ENCODE assay signal across 8 mouse cellular contexts in the genomic region with DNA sequence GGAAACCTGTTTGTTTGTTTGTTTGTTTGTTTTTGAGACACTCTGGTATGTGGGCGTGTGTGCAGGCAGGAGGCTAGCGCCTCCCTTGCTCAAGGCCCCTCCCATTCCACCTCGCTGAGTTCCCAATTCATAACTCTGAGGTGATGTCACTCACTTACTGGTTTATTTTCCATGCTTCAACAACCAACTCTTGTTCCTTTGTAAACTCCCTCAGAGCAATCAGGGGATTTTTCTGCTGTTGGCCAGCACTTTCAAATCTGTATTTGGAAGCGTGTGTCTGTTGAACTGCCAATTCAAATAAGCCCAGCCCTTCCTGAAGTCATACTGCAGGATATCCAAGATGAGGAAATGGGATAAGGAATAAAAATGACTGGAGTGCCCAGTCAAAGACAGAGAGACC. TPM values are rescaled to one million over a fixed set of nuclear protein-coding genes. Genes with fewer than 3 reads are reported as not detected.
DNase-seq lines count a peak whose midpoint lies in the region; ATAC-seq and TF ChIP-seq lines count a peak whose summit lies in the region.

No protein-coding gene starts in this region.

- no peaks in the 10 kb centered on the region for H3K9me3 ChIP-seq in forebrain, embryonic 15.5 days
- H3K9me3 ChIP-seq in limb, embryonic 13.5 days: no peaks in the 10 kb centered on the region

- no peak overlapping the region for H3K27ac ChIP-seq in thymus, adult 2 months (ENCODE audit: control insufficient read depth, insufficient read depth, low read length)
- H3K27ac ChIP-seq in forebrain, embryonic 15.5 days (replicated peaks): no peak overlapping the region
- H3K27ac ChIP-seq in limb, embryonic 13.5 days: no peak overlapping the region

- peaks cover 9% of the 10 kb centered on the region for H3K4me1 ChIP-seq in thymus, adult 2 months (replicated peaks; ENCODE audit: control insufficient read depth, insufficient read depth, low read length)
- peaks cover 17% of the 10 kb centered on the region for H3K4me1 ChIP-seq in forebrain, embryonic 15.5 days
- peaks cover 17% of the 10 kb centered on the region for H3K4me1 ChIP-seq in limb, embryonic 13.5 days

- H3K9ac ChIP-seq in forebrain, embryonic 15.5 days (replicated peaks): 0 out of 2 replicates have a peak overlapping the region, but pooled peaks have one; percentile 41
- H3K9ac ChIP-seq in limb, embryonic 13.5 days: peak overlapping the region; percentile 69

- ATAC-seq in forebrain, embryonic 15.5 days (replicated peaks): no peak
- ATAC-seq in limb, embryonic 13.5 days (ENCODE audit: low FRiP score, low read depth): no peak
- no peak for ATAC-seq in cerebellum, adult (ENCODE audit: insufficient number of reproducible peaks, low FRiP score, low TSS enrichment)

- no peak for TF ChIP-seq POLR2A in thymus, adult 2 months (IDR thresholded peaks at IDR 0.05; ENCODE audit: control insufficient read depth, extremely low read depth, insufficient read depth, low read length, poor library complexity)
- TF ChIP-seq POLR2A in myocyte (IDR thresholded peaks at IDR 0.05; ENCODE audit: insufficient read length, low read depth): no peak

- H3K79me2 ChIP-seq in myocyte (ENCODE audit: control insufficient read depth, insufficient read depth): peaks cover 6% of the 10 kb centered on the region

- H3K4me2 ChIP-seq in forebrain, embryonic 15.5 days (replicated peaks): peak overlapping the region; percentile 78
- peak overlapping the region; percentile 85 for H3K4me2 ChIP-seq in limb, embryonic 13.5 days (replicated peaks)
- H3K4me2 ChIP-seq in myocyte (ENCODE audit: low read depth): peak overlapping the region; percentile 76

- H3K27me3 ChIP-seq in thymus, adult 2 months (ENCODE audit: control insufficient read depth, insufficient read depth, low read length): no peaks in the 10 kb centered on the region
- H3K27me3 ChIP-seq in forebrain, embryonic 15.5 days: no peaks in the 10 kb centered on the region
- no peaks in the 10 kb centered on the region for H3K27me3 ChIP-seq in limb, embryonic 13.5 days
- H3K27me3 ChIP-seq in myocyte (ENCODE audit: control insufficient read depth, insufficient read depth, insufficient read length): no peaks in the 10 kb centered on the region

- DNase-seq in thymus, adult 2 months: no peak
- no peak for DNase-seq in thymus, postnatal 25 days
- no peak for DNase-seq in frontal cortex, postnatal 25 days (ENCODE audit: low spot score in 2 of 2)
- no peak for DNase-seq in urinary bladder, postnatal 14 days (ENCODE audit: low spot score)

- TF ChIP-seq CTCF in thymus, adult 2 months (IDR thresholded peaks at IDR 0.05; ENCODE audit: borderline replicate concordance, control insufficient read depth, extremely low read depth, insufficient read depth, low read length, poor library complexity): no peak

- H3K36me3 ChIP-seq in thymus, adult 2 months (ENCODE audit: control insufficient read depth, insufficient read depth, low read length): no peaks in the 10 kb centered on the region
- no peaks in the 10 kb centered on the region for H3K36me3 ChIP-seq in forebrain, embryonic 15.5 days
- peaks cover 29% of the 10 kb centered on the region for H3K36me3 ChIP-seq in limb, embryonic 13.5 days
- H3K36me3 ChIP-seq in myocyte (ENCODE audit: control insufficient read depth, insufficient read depth): peaks cover 5% of the 10 kb centered on the region

- H3ac ChIP-seq in myocyte (ENCODE audit: control insufficient read depth, insufficient read length): no peak overlapping the region

- peak overlapping the region; percentile 67 for H3K4me3 ChIP-seq in thymus, adult 2 months (ENCODE audit: control insufficient read depth, insufficient read depth, low read length)
- H3K4me3 ChIP-seq in forebrain, embryonic 15.5 days: peak overlapping the region; percentile 53
- peak overlapping the region; percentile 68 for H3K4me3 ChIP-seq in limb, embryonic 13.5 days
- peak overlapping the region; percentile 58 for H3K4me3 ChIP-seq in myocyte

- 34% methylated on average over 4 of the region's 4 CpGs for WGBS in thymus, adult 2 months
- WGBS in forebrain, embryonic 15.5 days: 3% methylated on average over 4 of the region's 4 CpGs
- WGBS in limb, embryonic 13.5 days: 23% methylated on average over 4 of the region's 4 CpGs

TF ChIP-seq in myocyte, 11 proteins besides CTCF, POLR2A, EP300 and RAD21:
- no peak for TF ChIP-seq POLR2AphosphoS2 (IDR thresholded peaks at IDR 0.05; ENCODE audit: insufficient read length, low read depth)
- no peak for TF ChIP-seq TCF12 (IDR thresholded peaks at IDR 0.05; ENCODE audit: insufficient read depth, poor library complexity, severe bottlenecking)
- no peak for TF ChIP-seq MYOG (IDR thresholded peaks at IDR 0.05; ENCODE audit: control insufficient read depth in 1 of 3, insufficient read depth in 1 of 3, insufficient read length in 2 of 3, low read depth in 2 of 3)
- no peak for TF ChIP-seq REST (IDR thresholded peaks at IDR 0.05; ENCODE audit: insufficient read depth, insufficient read length)
- TF ChIP-seq TCF3 (IDR thresholded peaks at IDR 0.05; ENCODE audit: insufficient read length, low read depth): no peak
- no peak for TF ChIP-seq USF1 (IDR thresholded peaks at IDR 0.05; ENCODE audit: low read depth)
- no peak for TF ChIP-seq MAX (IDR thresholded peaks at IDR 0.05; ENCODE audit: low read depth)
- TF ChIP-seq E2F4 (IDR thresholded peaks at IDR 0.05; ENCODE audit: insufficient read depth): no peak
- no peak for TF ChIP-seq MYOD1 (IDR thresholded peaks at IDR 0.05; ENCODE audit: control insufficient read depth in 1 of 3, insufficient read length in 2 of 3, low read depth in 2 of 3)
- TF ChIP-seq CEBPB (IDR thresholded peaks at IDR 0.05; ENCODE audit: insufficient read depth, poor library complexity, severe bottlenecking): no peak
- TF ChIP-seq SRF (IDR thresholded peaks at IDR 0.05; ENCODE audit: control insufficient read depth, insufficient read length, low read depth): no peak

RNA-seq across cellular contexts. Expression of a gene that starts 0.9 kb away (rescaled TPM):
- 19.7 and 24.6 TPM in 2 replicates for polyA plus RNA-seq in thymus, adult 2 months (2012; rRNA removed)
- 7.1 and 8.9 TPM in 2 replicates for polyA plus RNA-seq in forebrain, embryonic 15.5 days (2015; fragmentation: Nextera tagmentation; extraction: Ambion mirVana)
- 19.5 and 20.6 TPM in 2 replicates for polyA plus RNA-seq in limb, embryonic 13.5 days (2015; fragmentation: Nextera tagmentation; extraction: Ambion mirVana)
- 13.6 TPM for polyA plus RNA-seq in myocyte (2012; fragmentation: generic; extraction: Trizol)

RNA-seq across cellular contexts. Expression of a gene that starts 4.6 kb away (rescaled TPM):
- 0.47 and 0.55 TPM in 2 replicates for polyA plus RNA-seq in thymus, adult 2 months (2012; rRNA removed)
- polyA plus RNA-seq in forebrain, embryonic 15.5 days (2015; fragmentation: Nextera tagmentation; extraction: Ambion mirVana): not detected in 2 replicates
- not detected in 2 replicates for polyA plus RNA-seq in limb, embryonic 13.5 days (2015; fragmentation: Nextera tagmentation; extraction: Ambion mirVana)
- not detected for polyA plus RNA-seq in myocyte (2012; fragmentation: generic; extraction: Trizol)

RNA-seq across cellular contexts. Expression of a gene that starts 24.4 kb away (rescaled TPM):
- 63.0 and 69.0 TPM in 2 replicates for polyA plus RNA-seq in thymus, adult 2 months (2012; rRNA removed)
- 167 and 170 TPM in 2 replicates for polyA plus RNA-seq in forebrain, embryonic 15.5 days (2015; fragmentation: Nextera tagmentation; extraction: Ambion mirVana)
- polyA plus RNA-seq in limb, embryonic 13.5 days (2015; fragmentation: Nextera tagmentation; extraction: Ambion mirVana): 209 and 222 TPM in 2 replicates
- polyA plus RNA-seq in myocyte (2012; fragmentation: generic; extraction: Trizol): 141 TPM

RNA-seq across cellular contexts. Expression of a gene that starts 39.8 kb away (rescaled TPM):
- polyA plus RNA-seq in thymus, adult 2 months (2012; rRNA removed): 11.3 and 14.7 TPM in 2 replicates
- 29.7 and 31.1 TPM in 2 replicates for polyA plus RNA-seq in forebrain, embryonic 15.5 days (2015; fragmentation: Nextera tagmentation; extraction: Ambion mirVana)
- polyA plus RNA-seq in limb, embryonic 13.5 days (2015; fragmentation: Nextera tagmentation; extraction: Ambion mirVana): 33.0 and 33.9 TPM in 2 replicates
- 11.7 TPM for polyA plus RNA-seq in myocyte (2012; fragmentation: generic; extraction: Trizol)

RNA-seq across cellular contexts. Expression of a gene that starts 55.3 kb away (rescaled TPM):
- polyA plus RNA-seq in thymus, adult 2 months (2012; rRNA removed): 0.23 and 0.26 TPM in 2 replicates
- 0.43 and 0.89 TPM in 2 replicates for polyA plus RNA-seq in forebrain, embryonic 15.5 days (2015; fragmentation: Nextera tagmentation; extraction: Ambion mirVana)
- 0.23 TPM in 1 of 2 replicates, not detected in the other for polyA plus RNA-seq in limb, embryonic 13.5 days (2015; fragmentation: Nextera tagmentation; extraction: Ambion mirVana)
- not detected for polyA plus RNA-seq in myocyte (2012; fragmentation: generic; extraction: Trizol)
